Mouse (Mus musculus) thymus, adult 18-20 months (tissue): ENCODE data around the gene Rhebl1.
"Not testable (repeated sequence)": the region's sequence is repeated elsewhere in the genome, so short reads cannot be mapped to it uniquely, and the experiment has no call there.

ENCODE experiments used
- DNase-seq, 2 experiments: peaks; one replicate each; pipeline ENCODE4 v3.0.0; 2022; ENCODE audit warnings: mixed read lengths in 2 of 2

Rhebl1 gene

DNA sequence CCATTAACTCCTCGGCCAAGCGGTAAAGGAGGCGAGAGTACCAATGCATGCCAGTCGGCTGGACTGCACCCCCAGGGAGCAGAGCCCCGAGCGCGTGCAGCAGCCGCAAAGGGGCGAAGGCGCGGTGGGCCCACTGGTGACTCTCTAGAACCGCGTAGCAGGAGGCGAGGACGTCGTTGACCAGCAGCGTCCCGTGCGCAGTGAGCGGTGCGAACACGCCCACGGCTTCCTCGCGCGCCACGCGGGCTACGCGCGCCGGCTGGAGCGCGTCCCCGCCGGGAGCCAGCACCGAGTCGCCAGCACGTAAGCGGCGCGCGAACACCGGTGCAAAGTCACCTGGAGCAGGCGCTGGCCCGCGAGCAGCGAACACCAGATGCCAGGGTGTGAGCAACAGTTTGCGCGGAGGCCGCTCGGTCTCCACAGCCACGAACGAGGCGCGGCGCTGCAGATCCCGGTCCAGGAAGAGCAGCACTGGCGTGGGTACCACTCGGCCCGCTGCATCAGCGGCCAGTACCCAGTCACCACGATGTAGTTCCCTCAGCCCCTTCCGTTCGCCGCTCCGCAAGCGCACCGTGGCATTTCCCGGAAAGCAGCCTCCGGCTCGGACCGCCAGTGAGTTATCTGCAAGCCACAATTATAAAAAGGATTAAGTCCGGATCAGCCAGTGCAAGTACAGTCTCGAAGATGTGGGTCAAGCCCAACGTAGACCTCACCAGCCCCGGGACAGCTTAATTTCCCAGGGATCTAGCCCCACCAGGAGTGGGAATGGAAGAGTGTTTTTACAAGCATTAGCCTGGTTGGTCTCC lies at the start of gene Rhebl1:
Gene Rhebl1, minus strand, starts transcription at position 601 of the 806 bp plus-strand sequence.
- no peak for DNase-seq

DNA sequence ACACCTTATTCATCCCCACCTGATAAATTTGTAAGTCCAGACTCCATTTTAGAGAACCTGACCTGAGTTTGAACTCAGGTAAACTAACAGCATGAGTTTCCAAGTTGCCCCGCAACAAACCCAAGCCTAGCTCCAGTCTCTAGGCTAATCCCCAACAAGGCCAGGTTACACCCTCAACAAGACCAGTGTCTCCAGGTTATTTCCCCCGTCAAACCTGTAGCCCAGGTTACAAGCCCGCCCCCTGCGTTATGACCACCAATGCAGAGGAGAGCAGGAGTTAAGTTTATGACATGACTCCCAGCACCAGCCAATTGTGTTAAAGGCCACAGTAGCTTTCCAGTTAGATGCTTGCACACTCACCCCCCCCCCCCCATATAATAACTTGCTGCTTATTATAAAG lies 48.8 kb upstream of the Rhebl1 start:
- no peak for DNase-seq

DNA sequence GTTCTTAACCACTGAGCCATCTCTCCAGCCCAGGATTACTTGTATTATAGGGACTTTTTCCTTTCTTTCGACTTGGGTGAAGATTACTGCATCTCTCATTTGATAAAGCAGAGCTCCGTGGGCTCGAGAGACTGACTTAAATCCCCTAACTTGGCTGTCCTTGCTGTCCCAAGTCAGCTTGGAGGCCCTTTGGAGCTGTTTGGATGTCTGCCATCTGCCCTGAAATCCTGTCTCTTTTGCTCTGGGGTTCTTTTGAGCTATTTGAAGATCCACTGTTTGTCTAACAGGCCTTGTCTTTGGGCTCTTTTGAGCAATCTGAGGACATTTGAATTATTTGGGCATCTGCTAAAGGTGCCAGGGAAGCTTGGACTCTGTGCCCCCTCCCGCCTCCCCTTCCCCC lies 47.7 kb upstream of the Rhebl1 start:
- no peak for DNase-seq

DNA sequence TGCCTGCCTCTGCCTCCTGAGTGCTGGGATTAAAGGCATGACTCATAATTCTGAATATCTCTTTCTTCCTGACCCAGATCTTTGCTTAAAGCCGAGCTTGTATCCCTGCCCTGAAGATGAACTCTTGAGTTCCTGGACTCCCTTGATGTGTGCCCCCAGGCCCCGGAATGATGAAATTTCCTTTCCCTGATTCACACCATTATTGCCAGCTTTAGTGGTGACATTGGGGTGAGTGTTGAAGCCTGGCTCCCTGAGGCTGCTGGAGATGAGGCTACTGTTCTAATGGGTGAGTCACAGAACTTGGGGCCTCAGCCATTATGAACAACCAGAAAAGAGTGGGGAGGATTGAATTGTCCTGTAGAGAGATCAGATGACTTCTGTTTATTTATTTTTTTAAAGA lies 47.2 kb upstream of the Rhebl1 start:
- no peak for DNase-seq

DNA sequence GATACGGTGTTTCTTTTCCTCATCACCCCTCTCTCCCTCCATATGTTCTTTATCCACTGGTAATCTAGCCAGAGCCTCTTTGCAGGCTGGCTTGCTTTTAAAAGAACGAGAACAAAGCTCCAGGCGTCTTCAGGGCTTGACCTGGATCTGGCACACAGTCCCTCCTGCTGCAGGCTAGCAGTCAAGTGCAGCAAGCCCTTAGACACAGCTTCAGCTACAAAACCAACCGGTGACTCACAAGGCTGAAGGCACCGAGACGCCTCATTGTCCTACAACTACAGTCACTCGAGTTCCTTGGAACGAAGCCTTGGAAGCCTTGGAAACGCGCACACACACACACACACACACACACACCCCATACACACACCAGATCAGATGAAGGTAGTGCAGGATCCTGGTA lies 46.5 kb upstream of the Rhebl1 start:
- DNase-seq = no peak

DNA sequence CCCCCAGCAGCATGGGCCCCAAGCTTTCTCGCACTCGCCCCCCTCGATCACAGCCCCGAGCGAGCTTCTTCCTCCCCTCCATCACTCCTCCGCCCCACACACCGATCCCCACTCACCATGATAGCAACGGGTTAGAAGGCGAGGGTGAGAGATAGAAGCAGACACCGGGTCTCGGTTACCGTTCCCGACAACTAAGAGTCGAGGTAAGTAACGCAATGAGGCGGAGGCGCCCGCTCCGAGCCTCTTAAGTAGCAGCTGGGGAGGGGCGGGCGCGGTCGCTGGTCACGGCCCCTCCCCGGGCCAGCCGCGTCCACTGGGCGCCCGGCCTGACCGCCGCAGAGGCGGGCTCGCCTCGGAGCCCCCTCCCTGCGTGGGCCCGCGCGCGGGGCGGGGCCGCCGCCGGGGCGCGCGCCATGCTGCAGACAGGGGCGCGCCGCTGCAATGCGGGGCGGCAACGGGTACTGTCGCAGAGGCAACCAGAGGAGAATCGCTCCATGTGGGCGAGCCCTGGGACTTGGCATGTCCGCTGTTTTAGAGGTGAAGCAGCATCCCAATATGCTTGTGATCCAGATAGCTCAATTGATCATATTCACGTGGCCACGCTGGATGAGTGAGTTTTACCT lies 40.0 kb upstream of the Rhebl1 start, which contains the start of gene Tuba1b:
Gene Tuba1b, minus strand, starts transcription at position 349 of the 623 bp plus-strand sequence.
- DNase-seq = peak; percentile 75 to 80

DNA sequence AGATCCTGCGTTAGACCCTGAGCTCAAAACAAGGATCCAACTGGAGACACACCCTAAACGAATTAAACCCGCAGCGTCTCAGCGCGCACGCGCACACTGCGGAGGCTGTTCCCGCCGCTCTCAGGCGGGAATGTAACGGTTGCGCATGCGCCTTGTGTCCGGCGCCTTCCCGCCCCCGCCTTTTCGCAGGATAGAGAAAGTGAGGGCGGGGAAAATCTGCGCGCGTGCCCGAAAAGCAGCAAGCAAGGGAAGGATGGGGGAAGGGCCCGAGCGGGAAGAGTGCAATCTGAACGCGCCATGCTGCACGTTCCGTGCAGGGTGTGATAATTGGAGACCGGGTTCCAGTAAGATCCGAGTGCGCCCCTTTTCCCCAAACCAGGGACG lies 39.5 kb upstream of the Rhebl1 start:
- DNase-seq = peak; percentile 87 to 92

DNA sequence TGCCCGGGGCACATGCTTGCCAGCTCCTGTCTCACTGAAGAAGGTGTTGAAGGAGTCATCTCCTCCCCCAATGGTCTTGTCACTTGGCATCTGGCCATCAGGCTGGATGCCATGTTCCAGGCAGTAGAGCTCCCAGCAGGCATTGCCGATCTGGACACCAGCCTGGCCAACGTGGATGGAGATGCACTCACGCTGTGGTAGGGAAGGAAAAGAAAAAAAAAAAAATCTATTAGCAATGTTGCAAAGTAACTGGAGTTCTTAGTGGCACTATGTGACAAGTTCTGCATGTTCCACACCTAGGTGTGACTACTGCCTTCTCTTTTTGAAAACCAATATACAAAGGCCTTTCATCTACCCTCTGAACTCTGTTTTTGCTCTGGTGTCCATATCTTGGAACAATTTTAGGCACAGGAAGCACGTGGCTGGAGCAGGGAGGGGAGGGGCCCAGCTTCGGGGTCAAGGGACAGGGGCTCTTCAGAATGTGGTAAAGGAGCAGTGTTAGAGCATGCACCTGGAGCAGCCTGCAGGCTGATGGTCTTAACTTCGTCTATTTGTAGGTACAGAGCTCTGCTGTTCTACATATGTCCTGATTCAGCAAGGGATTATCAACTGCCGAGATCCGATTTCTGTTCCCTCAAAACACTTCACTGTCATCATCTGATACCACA lies 38.8 kb upstream of the Rhebl1 start:
- peak in 1 of 2 experiments; percentile 36 for DNase-seq

DNA sequence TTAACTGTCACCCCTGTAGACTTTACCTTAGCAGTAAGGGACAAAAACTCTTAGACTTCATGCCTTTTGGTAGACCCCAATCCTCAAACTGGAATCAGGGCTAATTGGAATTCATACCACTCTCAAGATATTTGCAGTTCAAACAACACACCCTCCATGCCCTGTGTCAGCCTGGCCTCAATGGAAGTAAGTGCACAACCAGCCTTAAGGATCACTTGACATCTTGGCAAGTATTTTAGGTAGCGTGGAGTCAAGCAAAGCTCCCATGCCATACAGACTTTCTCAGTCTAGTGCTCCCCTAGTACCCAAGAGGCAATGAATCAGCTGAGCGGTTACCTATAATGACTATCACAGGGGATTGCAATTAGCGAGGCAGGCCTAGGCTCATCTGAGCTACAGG lies 36.7 kb upstream of the Rhebl1 start:
- DNase-seq = no peak

DNA sequence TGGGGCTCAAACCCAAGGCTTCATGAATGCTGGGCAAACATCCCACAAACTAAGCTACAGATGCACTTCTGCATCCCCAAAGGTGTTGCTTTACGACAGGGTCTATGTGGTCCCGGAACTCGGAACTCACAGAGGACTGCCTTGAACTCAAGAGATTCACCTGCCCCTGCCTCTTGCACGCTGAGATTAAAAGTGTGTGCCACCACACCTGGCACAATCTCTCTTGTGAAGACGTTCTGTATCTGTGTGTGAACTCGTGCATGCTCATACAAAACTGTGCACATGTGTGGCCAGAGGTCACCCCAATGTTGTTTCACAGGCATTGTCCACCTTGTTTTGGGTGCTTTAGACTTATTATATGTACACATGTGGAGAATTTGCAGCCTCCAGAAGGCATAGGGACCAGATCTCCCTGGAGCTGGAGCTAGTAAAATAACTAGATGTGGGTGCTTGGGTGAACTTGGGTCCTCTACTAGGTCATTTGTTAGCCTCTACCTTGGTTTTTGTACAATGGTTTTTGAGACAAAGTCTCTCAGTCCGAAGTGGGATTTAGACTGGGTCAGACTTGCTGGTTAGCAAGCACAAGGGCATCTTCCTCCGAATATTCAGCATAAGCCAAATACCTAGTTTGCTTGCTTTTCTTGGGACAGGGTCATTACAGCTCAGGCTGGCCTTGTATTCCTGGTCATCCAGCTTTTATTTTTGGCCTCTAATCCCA lies 35.8 kb upstream of the Rhebl1 start:
- DNase-seq = no peak

DNA sequence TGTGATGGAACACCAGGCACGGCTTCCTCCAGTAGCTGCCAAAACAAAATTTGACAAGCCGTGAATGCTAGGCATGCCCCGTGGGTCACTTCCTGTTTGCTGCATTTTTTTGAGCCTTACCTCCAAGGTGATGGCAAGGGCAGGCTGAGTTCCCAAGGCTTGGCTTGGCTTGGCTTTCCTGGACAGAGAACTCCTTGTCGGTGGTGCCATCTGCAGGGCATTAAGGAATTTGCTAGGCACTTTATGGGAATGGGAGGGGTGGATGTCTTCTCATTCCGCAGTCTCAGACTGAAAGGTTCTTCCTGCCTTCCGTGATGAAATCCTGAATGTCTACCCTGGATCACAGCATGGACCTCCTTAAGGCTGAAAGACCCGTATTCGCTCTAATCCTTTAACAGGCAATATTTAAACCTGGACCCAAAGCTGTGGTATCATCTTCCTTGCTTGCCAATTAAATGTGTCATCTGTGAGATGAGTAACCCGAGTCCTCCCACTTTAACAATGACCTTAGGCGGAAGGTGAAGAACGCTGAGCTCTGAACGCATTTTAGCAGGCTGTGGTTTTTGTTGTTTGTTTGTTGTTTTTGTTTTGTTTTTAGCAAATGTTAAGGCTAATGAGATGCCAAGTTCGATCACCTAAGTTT lies 34.4 kb upstream of the Rhebl1 start:
- DNase-seq = no peak

DNA sequence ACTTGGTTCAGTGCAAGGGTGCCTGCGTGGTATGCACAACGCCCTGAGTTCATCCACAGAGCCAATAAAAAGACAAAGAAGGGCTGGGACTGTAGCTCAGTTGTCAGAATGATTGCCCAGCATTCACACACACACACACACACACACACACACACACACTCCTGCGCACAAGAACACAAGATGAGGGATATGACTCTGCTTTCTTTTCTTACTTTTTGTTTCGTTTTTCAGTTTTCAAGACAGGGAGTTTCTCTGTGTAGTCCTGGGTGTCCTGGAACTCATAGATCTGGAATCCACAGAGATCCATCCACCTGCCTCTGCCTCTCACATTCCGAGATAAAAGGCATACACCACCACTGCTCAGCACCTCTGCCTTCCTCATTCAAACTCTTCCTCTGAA lies 33.2 kb upstream of the Rhebl1 start:
- no peak for DNase-seq

DNA sequence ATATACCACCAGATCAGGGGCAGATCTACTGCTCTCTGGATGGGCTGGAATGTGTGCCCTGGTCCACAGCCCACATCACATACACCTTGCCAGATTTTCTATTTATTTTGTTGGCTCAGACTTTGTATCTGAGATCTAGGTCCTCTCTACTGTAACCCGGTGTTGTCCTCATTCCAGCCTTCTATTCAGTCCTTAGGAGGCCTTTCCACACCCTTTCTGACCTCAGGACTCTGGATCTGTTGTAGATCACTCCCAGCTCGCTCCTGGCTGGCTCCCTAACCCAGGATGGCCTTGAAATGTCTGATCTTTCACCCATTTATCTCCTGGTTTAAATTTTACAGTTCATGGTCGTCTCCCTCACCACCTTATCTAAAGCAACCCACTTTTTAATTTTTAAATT lies 30.3 kb upstream of the Rhebl1 start:
- no peak for DNase-seq

DNA sequence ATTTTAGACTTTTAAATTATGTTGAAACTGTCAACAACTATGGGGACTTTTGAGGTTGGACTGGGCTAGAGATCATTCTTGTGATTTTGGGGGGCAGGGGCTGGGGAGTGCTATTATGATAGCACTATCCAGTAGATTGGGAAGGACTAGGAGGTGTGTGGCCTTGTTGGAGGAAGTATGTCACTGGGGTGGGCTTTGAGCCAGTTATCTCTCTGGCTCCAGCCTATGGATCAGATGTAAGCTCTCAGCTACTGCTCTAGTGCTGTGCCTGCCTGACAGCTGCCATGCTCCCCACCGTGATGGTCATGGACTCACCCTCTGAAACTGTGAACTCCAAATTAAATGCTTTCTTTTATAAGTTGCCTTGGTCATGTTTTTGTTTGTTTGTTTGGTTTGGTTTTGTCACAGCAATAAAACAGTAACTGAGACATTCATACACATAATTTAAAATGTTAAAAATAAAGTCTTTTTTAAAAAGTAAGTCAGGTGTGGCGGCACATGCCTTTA lies 28.7 kb upstream of the Rhebl1 start:
- no peak for DNase-seq

DNA sequence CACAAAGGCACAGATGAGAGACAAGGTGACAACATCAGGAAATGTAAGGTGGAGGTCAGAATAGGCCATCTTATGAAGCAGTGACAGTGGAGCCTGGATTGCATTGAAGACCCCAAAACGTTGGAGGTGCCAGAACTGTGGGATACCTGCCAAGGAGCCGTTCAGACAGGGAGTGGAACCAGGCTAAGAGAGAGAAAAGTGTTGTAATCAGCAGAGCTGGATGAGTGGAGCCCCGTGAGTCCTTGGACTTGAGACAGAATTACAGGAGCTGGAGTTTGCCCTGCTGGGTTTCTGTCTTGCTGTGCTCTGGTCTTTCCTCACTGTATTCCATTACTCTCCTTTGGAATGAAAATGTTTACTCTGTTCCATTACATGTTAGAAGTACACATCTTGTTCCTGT lies 28.2 kb upstream of the Rhebl1 start:
- DNase-seq = no peak

DNA sequence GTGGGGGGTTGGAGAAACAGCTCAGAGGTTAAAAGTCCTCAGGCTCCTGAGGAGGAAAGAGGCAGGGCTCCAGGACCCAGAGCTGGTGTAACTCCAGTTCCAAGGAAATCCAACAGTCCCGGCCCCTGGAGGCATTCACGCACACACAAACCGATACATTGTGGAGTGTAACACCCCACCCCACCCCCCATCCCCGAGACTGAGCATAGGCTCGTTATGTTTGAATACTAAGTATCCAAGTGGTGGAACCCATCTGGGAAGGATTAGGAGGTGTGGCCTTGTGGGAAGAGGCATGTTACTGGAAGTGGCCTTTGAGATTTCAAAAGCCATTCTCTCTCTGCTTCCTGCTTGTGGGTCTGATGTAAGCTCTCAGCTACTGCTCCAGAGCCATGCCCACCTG lies 27.2 kb upstream of the Rhebl1 start:
- no peak for DNase-seq

DNA sequence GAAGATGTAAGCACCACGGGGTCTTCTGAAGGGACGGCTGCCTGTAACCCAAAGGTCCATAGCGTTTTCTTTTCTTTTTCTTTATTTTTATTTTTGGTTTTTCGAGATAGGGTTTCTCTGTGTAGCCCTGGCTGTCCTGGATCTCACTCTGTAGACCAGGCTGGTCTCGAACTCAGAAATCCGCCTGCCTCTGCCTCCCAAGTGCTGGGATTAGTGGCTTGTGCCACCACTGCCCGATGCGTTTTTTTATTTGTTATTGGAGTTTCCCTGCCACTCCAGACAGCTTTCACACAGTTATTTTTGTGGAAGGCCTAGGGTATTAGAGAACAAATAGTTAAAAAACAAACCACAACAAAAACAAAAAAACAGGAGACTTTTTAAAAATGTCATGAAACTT lies 24.2 kb upstream of the Rhebl1 start:
- not testable (repeated sequence) for DNase-seq

DNA sequence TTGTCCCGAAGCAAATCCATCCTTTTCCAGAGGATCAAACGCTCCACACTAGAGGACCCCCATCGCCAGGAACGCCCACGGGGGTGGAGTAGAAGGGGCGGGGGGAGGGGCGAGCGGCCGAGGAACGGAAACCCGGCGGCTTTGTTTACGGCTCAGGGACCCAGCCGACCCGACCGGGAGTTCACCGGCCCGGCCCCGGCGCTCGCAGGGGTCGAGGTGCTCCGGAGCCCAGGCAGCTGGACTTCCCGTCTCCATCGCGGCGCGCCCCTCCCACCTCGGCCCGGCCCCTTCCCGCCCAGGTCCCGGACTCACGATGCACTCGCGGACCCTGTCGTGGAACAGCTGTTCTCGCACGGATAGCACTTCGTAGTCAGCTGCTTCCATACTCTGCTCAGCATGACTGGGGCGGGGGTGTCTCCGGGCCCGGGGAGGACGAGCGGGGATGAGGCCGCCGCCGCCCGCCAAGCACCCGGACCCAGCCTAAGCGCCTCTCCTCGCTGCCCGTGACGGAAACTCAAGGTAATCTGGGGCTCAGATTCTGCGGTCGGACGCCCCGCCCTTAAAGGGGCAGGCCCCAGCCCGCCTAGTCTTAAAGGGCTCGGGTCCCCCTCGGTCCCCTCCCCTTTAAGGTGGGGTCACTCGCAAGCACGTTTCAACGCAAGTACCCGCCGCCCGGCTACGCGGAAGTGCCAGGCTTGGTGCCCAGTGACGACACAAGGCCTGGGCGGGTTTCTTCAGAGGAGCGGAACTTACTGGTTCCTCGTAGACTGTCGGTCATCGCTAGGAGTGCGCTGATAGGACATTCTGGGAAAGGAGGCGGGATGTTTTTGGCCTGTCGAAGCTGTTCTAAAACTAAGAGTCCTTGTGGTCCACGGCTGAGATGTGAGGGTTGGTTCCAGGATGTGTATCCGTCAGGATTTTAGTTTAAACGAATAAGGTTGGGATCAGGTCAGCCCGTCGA lies 23.5 kb upstream of the Rhebl1 start, which contains the start of gene Lmbr1l:
Gene Lmbr1l, minus strand, starts transcription at position 694 of the 961 bp plus-strand sequence.
- peak; percentile 100 for DNase-seq

DNA sequence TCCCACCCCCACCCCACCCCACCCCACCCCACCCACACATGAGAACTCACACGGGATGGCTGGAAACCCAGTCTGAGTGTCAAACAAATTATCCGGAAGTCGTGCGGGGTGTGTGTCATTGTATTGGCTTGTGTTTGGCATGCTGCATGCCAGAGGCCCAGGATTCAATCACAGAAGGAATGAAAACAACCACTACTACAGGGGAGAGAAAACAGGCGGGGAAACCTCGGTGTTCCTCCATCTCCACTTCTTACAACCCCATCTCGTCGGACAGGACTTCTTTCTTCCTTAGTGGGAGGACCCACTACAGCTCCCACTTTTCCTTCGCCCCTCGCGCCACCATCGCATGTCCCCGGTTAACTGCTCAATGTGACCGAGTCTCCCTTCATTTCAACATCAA lies 22.8 kb upstream of the Rhebl1 start:
- DNase-seq = no peak

DNA sequence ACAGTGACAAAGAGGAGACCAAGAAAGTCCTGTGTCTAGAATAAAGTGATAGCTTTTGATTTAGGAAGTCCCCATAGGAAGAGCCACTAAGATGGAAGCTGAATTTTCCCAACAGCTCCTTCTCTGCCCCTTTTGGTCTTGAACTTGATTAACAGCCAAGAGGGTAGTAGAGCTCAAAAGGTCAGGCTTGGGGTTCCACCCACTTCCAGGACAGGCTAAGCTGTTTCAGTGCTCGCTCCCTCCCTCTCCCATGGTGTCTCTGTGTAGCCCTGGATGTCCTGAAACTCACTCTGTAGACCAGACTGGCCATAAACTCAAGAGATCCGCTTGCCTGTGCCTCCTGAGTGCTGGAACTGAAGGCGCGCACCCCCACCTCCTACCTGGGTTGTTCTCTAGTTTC lies 21.7 kb upstream of the Rhebl1 start:
- no peak for DNase-seq

DNA sequence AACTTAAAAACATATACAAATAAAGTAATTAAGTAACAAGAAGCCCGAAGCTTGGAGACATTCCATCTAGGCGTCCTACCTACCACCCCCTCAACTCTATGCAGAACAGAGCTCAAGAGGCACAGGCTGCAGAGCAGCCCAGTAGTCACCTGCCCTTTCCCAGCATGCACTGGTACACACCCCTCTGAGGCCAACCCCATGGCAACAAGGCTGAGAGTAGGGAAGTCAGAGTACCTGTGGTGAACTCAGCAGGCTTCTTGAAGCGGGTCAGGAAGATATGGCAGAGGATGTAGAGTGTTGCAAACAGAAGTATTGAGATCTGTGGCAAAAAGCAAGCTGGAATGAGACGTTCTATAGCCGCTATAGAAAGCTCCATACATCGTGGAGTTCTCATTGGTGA lies 20.6 kb upstream of the Rhebl1 start:
- DNase-seq = no peak
